Mouse (Mus musculus) limb, embryonic 13.5 days (tissue): ENCODE data around the gene Rce1. TPM values are rescaled to one million over a fixed set of nuclear protein-coding genes. Genes with fewer than 3 reads are reported as not detected.
A peak's percentile ranks its signal among the peaks of the same experiment; 100 is the strongest.
"Not testable (repeated sequence)": the region's sequence is repeated elsewhere in the genome, so short reads cannot be mapped to it uniquely, and the experiment has no call there.

ENCODE experiments used
- ATAC-seq: fragments of 200-750 bp; cut with Nextera tagmentation; 2 replicates; pipeline ENCODE4 v1.8.0; 2017; ENCODE audit warnings: low read depth, moderate number of reproducible peaks, moderate TSS enrichment; ENCODE audit not compliant: low FRiP score
- H3K27ac ChIP-seq: fragments of 300-500 bp; sonication (generic); 2 replicates; pipeline ENCODE4 v1.5.1; 2015; ENCODE audit warnings: inconsistent platforms, mild to moderate bottlenecking, moderate library complexity
- H3K27me3 ChIP-seq: fragments of 300-500 bp; sonication (generic); 2 replicates; pipeline ENCODE4 v1.6.1; 2015; ENCODE audit warnings: mild to moderate bottlenecking, inconsistent platforms
- H3K36me3 ChIP-seq: fragments of 300-500 bp; sonication (generic); 2 replicates; pipeline ENCODE4 v1.6.1; 2015; ENCODE audit warnings: inconsistent platforms, mild to moderate bottlenecking, moderate library complexity
- H3K4me1 ChIP-seq: fragments of 300-500 bp; sonication (generic); 2 replicates; pipeline ENCODE4 v1.6.1; 2015; ENCODE audit warnings: inconsistent platforms
- H3K4me2 ChIP-seq: fragments of 300-500 bp; sonication (generic); replicated peaks from 2 replicates; pipeline ENCODE4 v1.6.1; 2015; ENCODE audit warnings: inconsistent platforms, mild to moderate bottlenecking, moderate library complexity
- H3K4me3 ChIP-seq: fragments of 300-500 bp; sonication (generic); 2 replicates; pipeline ENCODE4 v1.5.1; 2015; ENCODE audit warnings: moderate library complexity, mild to moderate bottlenecking, inconsistent platforms
- H3K9ac ChIP-seq: fragments of 300-500 bp; sonication (generic); 2 replicates; pipeline ENCODE4 v1.6.1; 2015; ENCODE audit warnings: mild to moderate bottlenecking, inconsistent platforms
- H3K9me3 ChIP-seq: fragments of 300-500 bp; sonication (generic); 2 replicates; pipeline ENCODE4 v1.6.1; 2016; ENCODE audit warnings: inconsistent platforms
- WGBS: fragments of 180-500 bp; shearing (Covaris S2); methylation state at CpG from one replicate; pipeline ENCODE4 v1.1.7; 2015; 5-methylcytosine and 5-hydroxymethylcytosine counted together
- polyA plus RNA-seq: library from polyadenylated mRNA; unstranded; fragments of >200 nt; fragmentation: Nextera tagmentation; extraction: Ambion mirVana; gene quantifications from 2 replicates; pipeline ENCODE4 v1.2.1, GENCODE M21; 2015

The Rce1 gene
- polyA plus RNA-seq, 1 experiment from 2014 or later = 66.7 TPM

DNA sequence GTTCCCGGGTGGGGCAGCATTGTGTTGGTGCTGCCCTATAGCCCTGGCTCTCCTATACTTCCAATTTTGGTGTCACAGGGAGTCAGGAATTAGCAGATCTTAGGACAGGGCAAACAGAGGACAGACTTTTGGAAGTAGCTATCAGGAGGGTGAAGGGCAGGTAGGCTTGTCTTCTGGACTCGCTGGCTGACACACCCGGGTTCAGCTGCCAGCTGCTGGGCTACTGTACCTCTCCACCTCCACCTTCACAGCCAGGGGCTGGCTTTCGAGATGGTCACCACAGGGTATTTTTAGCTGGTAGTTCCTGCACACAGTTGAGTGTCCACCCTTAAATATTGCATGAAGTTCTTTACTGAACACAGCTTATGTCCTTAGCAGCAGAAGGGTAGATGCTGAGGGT, 16.9 kb downstream of the Rce1 start:
- H3K9ac ChIP-seq = no peak overlapping the region
- no peak overlapping the region for H3K4me3 ChIP-seq
- peaks cover 21% of the 10 kb centered on the region for H3K4me1 ChIP-seq
- H3K36me3 ChIP-seq = peaks cover 35% of the 10 kb centered on the region
- H3K27me3 ChIP-seq = no peaks in the 10 kb centered on the region
- no peaks in the 10 kb centered on the region for H3K9me3 ChIP-seq
- ATAC-seq = no peak
- no peak overlapping the region for H3K4me2 ChIP-seq
- 85% methylated on average over 4 of the region's 4 CpGs for WGBS
- H3K27ac ChIP-seq = no peak overlapping the region

DNA sequence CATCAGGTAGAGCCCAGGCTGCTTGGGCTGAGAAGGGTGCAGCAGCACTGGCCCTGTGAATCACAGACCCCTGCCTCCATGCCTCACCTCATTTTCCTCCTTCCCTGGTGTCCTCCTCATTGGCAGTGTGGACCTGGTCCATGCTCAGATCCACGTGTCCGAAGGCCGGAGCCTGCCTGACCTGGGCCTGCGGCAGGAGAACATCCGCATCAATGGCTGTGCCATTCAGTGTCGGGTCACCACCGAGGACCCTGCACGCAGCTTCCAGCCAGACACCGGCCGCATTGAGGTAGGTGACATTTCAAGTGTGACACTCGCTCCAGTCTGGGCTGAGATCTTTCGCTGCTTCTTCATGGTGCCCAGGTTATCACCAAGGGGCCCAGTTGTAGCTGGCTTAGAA, 18.0 kb downstream of the Rce1 start:
- no peaks in the 10 kb centered on the region for H3K9me3 ChIP-seq
- H3K4me3 ChIP-seq = no peak overlapping the region
- H3K9ac ChIP-seq = no peak overlapping the region
- WGBS = 91% methylated on average over 12 of the region's 12 CpGs
- no peaks in the 10 kb centered on the region for H3K27me3 ChIP-seq
- H3K4me2 ChIP-seq = no peak overlapping the region
- H3K27ac ChIP-seq = no peak overlapping the region
- H3K4me1 ChIP-seq = peaks cover 10% of the 10 kb centered on the region
- ATAC-seq = no peak
- peaks cover 24% of the 10 kb centered on the region for H3K36me3 ChIP-seq

DNA sequence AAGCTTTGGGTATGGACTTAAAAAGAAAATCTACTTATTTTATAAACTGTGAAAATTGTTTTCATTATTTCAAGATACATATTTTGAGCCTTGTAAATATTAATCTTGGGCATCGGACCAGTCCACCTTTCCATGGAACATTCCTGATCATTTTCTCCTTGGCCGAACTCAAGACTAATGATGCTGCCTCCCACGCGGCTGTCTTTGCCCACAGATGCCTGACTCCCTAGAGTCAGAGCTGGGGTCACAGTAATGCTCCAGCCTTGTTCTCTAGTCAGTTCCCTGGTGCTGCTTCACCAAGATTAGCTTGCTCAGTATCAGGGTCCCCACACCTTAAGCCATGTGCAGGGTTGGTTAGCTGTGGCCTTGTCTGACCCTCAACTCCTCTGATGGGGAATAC, 19.8 kb downstream of the Rce1 start:
- H3K4me1 ChIP-seq = peaks cover 9% of the 10 kb centered on the region
- H3K27me3 ChIP-seq = no peaks in the 10 kb centered on the region
- H3K27ac ChIP-seq = no peak overlapping the region
- no peak overlapping the region for H3K4me3 ChIP-seq
- 93% methylated on average over 4 of the region's 4 CpGs for WGBS
- H3K36me3 ChIP-seq = peaks cover 7% of the 10 kb centered on the region; the same call in 1 of the 2 replicates
- no peak for ATAC-seq
- H3K4me2 ChIP-seq = no peak overlapping the region
- no peaks in the 10 kb centered on the region for H3K9me3 ChIP-seq
- no peak overlapping the region for H3K9ac ChIP-seq

DNA sequence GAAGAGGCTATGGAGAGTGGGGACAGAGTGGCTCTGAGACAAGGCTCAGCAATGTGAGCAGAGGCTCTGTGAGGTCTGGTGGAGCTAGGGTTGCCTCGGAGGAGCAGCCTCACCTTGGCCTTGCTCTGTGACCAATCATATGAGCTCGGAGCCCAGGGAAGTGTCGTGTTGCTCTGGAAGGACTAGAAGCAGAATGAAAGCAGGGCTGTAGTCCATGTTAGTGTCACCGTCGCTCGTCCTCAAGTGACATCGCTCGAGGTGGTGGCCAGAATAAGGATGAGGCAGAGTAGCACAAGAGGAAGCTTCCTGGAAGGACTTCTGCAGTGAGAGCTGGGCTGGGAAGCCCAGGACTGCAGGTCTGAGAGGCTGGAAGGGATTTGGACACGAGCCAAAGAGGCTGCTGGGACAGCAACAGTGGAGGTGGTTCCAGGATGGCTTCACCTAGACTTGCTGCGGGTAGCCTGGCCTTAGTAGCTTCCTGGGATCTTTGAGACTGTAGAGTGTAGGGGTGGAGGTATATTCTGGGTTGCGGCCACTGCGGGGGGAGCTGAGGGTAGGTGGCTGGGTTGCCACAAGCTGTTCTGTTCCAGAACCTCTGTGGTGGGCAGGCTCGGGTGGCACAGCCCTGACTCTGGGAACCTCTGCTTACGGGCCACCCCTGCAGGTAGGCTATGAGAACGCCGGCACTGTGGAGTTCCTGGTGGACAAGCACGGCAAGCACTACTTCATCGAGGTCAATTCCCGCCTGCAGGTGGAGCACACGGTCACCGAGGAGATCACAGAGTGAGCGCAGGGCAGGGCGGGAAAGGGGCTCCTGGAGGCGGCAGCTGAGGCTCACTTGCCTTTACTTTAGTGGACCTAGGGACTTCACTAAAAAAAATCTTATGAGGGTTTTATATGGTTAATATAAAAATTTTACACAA, 21.4 kb downstream of the Rce1 start:
- Histone ChIP-seq H3K9me3 (no peaks in the 10 kb centered on the region), H3K9ac (peak overlapping the region; percentile 50; the same call in 1 of the 2 replicates), H3K36me3 (no peaks in the 10 kb centered on the region), H3K27ac (no peak overlapping the region), H3K4me3 (no peak overlapping the region), H3K27me3 (no peaks in the 10 kb centered on the region), H3K4me2 (peak overlapping the region; percentile 31), H3K4me1 (peaks cover 9% of the 10 kb centered on the region)
- WGBS = 35% methylated on average over 24 of the region's 24 CpGs
- ATAC-seq = peak; percentile 61; the same call in 1 of the 2 replicates

DNA sequence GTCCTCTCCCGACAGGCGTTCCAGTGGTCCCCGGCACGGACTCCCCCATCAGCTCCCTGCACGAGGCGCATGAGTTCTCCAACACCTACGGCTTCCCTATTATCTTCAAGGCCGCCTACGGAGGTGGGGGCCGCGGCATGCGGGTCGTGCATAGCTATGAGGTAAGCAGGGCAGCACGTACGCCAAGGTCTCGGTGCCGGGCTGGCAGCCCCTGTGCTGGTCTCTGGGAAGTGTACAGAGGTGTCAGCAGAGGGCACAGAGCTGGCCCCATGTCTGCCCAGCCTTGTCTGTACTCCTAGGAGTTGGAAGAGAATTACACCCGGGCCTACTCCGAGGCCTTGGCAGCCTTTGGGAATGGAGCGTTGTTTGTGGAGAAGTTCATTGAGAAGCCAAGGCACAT, 23.0 kb downstream of the Rce1 start:
- Histone ChIP-seq H3K4me3 (no peak overlapping the region), H3K27ac (no peak overlapping the region), H3K4me2 (no peak overlapping the region), H3K27me3 (no peaks in the 10 kb centered on the region), H3K9me3 (no peaks in the 10 kb centered on the region), H3K36me3 (no peaks in the 10 kb centered on the region), H3K9ac (no peak overlapping the region), H3K4me1 (peaks cover 9% of the 10 kb centered on the region)
- ATAC-seq = no peak
- 90% methylated on average over 20 of the region's 20 CpGs for WGBS

DNA sequence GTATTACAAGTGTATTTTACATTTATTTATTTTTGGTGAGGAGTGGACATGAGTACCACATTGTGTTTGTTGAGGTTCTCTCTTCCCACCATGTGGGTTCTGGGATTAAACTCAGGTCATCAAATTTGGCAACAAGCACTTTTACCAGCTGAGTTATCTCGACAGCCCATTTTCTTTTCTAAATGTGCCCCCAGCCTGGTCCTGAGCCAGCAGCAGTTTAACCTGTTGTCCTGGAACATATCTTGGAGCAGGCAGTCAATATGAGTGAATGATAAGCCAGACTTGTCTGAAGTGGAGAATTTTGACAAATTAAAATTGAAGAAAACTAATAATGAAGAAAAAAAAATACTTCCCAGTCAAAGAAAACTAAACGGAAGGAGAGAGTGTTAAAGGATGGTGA, 29.4 kb downstream of the Rce1 start:
- no peak for ATAC-seq
- 69% methylated on average over 2 of the region's 2 CpGs for WGBS
- H3K9ac ChIP-seq = no peak overlapping the region
- H3K4me3 ChIP-seq = no peak overlapping the region
- H3K4me1 ChIP-seq = no peaks in the 10 kb centered on the region
- no peak overlapping the region for H3K4me2 ChIP-seq
- H3K27me3 ChIP-seq = no peaks in the 10 kb centered on the region
- H3K27ac ChIP-seq = no peak overlapping the region
- no peaks in the 10 kb centered on the region for H3K9me3 ChIP-seq
- no peaks in the 10 kb centered on the region for H3K36me3 ChIP-seq

DNA sequence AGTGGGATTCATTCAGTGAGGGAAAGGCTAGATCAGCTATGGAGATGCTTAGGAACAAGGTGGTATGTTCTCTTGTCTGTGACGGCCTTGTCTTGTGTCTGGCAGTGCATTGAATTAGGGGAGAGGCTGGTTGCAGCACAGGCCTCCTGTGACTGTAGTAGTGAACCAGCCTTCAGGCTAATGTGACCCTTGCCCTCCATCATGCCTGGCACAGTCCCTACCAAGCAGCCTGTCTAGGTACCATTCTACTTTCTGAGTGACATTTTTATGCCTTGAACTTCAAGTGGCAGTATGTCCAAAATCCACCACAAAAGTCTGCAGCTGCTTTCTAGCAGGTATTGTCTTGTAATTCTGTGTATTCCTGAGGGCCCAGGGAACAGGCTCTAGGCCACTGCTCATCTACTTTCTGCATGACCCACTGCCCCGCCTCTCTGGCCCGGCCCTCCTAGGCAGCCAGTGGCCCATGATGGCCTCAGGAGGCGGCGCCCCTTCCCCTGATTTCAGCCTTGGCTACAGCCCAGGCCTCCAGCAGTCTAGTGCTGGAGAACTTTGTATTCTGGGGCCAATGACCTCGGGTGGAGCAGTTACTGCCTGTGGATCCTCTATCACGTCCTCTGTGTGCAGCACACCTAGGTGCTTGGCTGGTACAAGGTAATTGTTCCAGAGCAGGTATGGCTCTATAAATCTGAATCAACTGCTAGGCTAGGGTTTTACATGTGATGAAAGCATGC, 31.5 kb downstream of the Rce1 start:
- 53% methylated on average over 7 of the region's 7 CpGs for WGBS
- no peak for ATAC-seq
- H3K27me3 ChIP-seq = no peaks in the 10 kb centered on the region
- H3K9ac ChIP-seq = no peak overlapping the region
- H3K9me3 ChIP-seq = no peaks in the 10 kb centered on the region
- H3K4me3 ChIP-seq = no peak overlapping the region
- no peaks in the 10 kb centered on the region for H3K4me1 ChIP-seq
- H3K36me3 ChIP-seq = no peaks in the 10 kb centered on the region
- no peak overlapping the region for H3K27ac ChIP-seq
- H3K4me2 ChIP-seq = no peak overlapping the region

DNA sequence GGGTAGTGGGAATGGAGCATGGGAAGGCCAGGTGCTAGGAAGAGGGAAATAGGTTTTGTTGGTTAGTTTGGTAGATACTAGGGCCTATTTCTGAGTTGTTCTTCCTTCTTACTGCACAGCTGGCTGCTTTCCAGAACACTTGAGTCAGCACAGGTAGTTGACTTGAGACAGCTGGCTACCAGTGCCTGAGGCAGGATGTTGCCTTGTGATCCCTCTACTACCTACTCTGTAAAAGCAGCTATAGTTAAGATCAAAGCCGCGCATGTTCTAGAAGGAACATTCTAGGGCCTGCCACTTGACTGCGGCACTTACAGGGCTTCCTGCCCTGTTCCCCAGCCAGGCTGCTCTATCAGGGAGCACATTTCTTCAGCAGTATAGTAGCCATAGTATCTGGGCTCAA, 35.4 kb downstream of the Rce1 start:
- ATAC-seq = no peak
- no peaks in the 10 kb centered on the region for H3K4me1 ChIP-seq
- H3K4me2 ChIP-seq = no peak overlapping the region
- WGBS = 63% methylated on average over 3 of the region's 3 CpGs
- H3K9ac ChIP-seq = no peak overlapping the region
- no peaks in the 10 kb centered on the region for H3K36me3 ChIP-seq
- H3K4me3 ChIP-seq = no peak overlapping the region
- no peaks in the 10 kb centered on the region for H3K27me3 ChIP-seq
- H3K27ac ChIP-seq = no peak overlapping the region
- H3K9me3 ChIP-seq = no peaks in the 10 kb centered on the region

DNA sequence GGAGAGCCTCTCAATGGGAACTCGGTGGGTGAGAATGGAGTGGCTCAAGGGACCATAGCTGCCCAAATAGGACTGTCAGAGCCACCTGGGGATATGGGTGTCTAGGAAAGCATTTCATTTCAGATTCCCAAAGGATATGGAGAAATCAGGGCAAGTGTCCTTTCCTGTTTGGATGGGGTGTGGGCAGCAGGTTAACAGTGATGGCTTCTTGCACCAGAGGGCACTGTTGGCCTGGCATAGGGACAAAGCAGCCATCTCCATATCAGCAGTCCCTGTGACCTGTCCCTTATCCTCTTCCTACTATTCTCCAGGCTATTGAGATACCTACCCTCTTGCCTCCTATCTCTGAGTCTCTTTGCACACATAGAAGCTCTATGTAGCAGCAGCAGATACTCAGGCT, 36.4 kb downstream of the Rce1 start:
- Histone ChIP-seq H3K9ac (no peak overlapping the region), H3K27ac (no peak overlapping the region), H3K4me2 (no peak overlapping the region), H3K9me3 (no peaks in the 10 kb centered on the region), H3K36me3 (no peaks in the 10 kb centered on the region), H3K27me3 (no peaks in the 10 kb centered on the region), H3K4me3 (no peak overlapping the region), H3K4me1 (no peaks in the 10 kb centered on the region)
- no peak for ATAC-seq
- 69% methylated on average over 1 of the region's 1 CpGs for WGBS

DNA sequence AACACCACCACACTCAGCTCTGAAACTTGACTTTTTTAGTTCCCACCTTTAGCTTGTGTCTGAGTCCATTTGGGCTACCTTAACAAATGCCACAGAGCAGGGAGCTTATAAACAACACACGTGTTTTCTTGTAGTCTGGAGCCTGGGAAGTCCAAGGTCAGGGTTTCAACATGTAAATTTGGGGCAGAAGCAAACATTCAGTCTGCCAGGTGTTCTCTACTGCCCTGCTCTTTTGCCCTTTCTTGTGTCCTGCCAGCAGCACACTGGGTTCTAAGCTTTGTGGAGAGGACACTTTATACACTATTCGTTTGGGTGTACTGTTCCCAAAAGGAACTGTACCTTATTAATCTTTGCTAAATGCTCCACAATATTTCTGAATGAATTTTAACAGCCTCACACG, 37.0 kb downstream of the Rce1 start:
- no peak for ATAC-seq
- Histone ChIP-seq H3K9me3 (no peaks in the 10 kb centered on the region), H3K27me3 (no peaks in the 10 kb centered on the region), H3K9ac (no peak overlapping the region), H3K36me3 (no peaks in the 10 kb centered on the region), H3K4me2 (no peak overlapping the region), H3K27ac (no peak overlapping the region), H3K4me3 (no peak overlapping the region), H3K4me1 (no peaks in the 10 kb centered on the region)
- WGBS = 57% methylated on average over 3 of the region's 3 CpGs

DNA sequence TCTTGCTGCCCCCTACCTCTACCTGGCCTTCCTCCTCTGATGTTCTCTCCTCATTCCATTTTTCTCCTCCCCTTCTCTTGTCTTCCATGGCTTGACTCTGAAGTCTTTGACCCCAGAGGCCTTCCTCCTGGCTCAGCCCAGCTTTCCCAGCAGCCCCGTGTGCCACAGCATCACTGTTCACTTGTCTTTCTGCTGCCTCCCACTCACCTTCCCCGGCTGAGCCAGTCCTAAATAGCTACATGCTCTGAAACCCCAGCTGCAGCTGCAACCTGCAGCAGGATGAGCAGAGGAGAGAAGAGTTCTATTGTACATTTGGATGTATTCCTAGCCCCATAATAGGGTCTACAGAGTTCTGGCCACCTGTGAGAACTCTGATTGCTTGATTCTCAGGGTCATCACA, 38.0 kb downstream of the Rce1 start:
- no peaks in the 10 kb centered on the region for H3K4me1 ChIP-seq
- no peaks in the 10 kb centered on the region for H3K36me3 ChIP-seq
- H3K9ac ChIP-seq = no peak overlapping the region
- H3K27me3 ChIP-seq = no peaks in the 10 kb centered on the region
- no peak overlapping the region for H3K4me2 ChIP-seq
- H3K4me3 ChIP-seq = no peak overlapping the region
- H3K9me3 ChIP-seq = no peaks in the 10 kb centered on the region
- ATAC-seq = no peak
- WGBS = 69% methylated on average over 2 of the region's 2 CpGs
- no peak overlapping the region for H3K27ac ChIP-seq

DNA sequence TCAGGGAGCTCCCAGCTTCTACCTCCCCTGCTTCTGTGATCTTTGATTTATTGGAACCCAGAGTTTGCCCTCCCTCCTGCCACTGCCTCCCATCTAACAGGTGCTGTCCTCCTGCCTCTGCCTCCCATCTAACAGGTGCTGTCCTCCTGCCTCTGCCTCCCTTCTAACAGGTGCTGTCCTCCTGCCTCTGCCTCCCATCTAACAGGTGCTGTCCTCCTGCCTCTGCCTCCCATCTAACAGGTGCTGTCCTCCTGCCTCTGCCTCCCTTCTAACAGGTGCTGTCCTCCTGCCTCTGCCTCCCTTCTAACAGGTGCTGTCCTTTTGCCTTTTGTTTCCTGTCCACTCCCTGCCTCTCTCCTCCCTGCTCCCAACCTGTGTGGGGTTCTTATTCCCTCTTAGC, 38.7 kb downstream of the Rce1 start:
- not testable (repeated sequence) for H3K36me3 ChIP-seq, H3K27ac ChIP-seq, H3K9ac ChIP-seq, H3K9me3 ChIP-seq, ATAC-seq, H3K4me2 ChIP-seq, H3K4me3 ChIP-seq, H3K4me1 ChIP-seq, H3K27me3 ChIP-seq
